Mouse (Mus musculus) intestine, embryonic 15.5 days (tissue): ENCODE measurements around the gene 2510039O18Rik. TPM values are rescaled to one million over a fixed set of nuclear protein-coding genes. Genes with fewer than 3 reads are reported as not detected.

Experiments
- ATAC-seq: fragments of 200-750 bp; cut with Nextera tagmentation; 2 replicates; pipeline ENCODE4 v1.8.0; 2017; ENCODE audit warnings: moderate TSS enrichment, moderate library complexity
- H3K27ac ChIP-seq: fragments of 300-500 bp; sonication (generic); 2 replicates; pipeline ENCODE4 v1.5.1; 2015; ENCODE audit warnings: mild to moderate bottlenecking, inconsistent platforms
- H3K27me3 ChIP-seq: fragments of 300-500 bp; sonication (generic); replicated peaks from 2 replicates; pipeline ENCODE4 v1.6.1; 2015; ENCODE audit warnings: inconsistent platforms
- H3K36me3 ChIP-seq: fragments of 300-500 bp; sonication (generic); 2 replicates; pipeline ENCODE4 v1.6.1; 2015; ENCODE audit warnings: inconsistent platforms
- H3K4me1 ChIP-seq: fragments of 300-500 bp; sonication (generic); replicated peaks from 2 replicates; pipeline ENCODE4 v1.6.1; 2015; ENCODE audit warnings: inconsistent platforms
- H3K4me2 ChIP-seq: fragments of 300-500 bp; sonication (generic); replicated peaks from 2 replicates; pipeline ENCODE4 v1.6.1; 2015; ENCODE audit warnings: mild to moderate bottlenecking, inconsistent platforms
- H3K4me3 ChIP-seq: fragments of 300-500 bp; sonication (generic); replicated peaks from 2 replicates; pipeline ENCODE4 v1.5.1; 2015; ENCODE audit warnings: inconsistent platforms
- H3K9ac ChIP-seq: fragments of 300-500 bp; sonication (generic); 2 replicates; pipeline ENCODE4 v1.6.1; 2015; ENCODE audit warnings: inconsistent platforms
- H3K9me3 ChIP-seq: fragments of 300-500 bp; sonication (generic); 2 replicates; pipeline ENCODE4 v1.6.1; 2016; ENCODE audit warnings: inconsistent platforms
- WGBS: fragments of 180-500 bp; shearing (Covaris S2); methylation state at CpG from one replicate; pipeline ENCODE4 v1.1.7; 2015; 5-methylcytosine and 5-hydroxymethylcytosine counted together
- polyA plus RNA-seq: library from polyadenylated mRNA; unstranded; fragments of >200 nt; fragmentation: Nextera tagmentation; extraction: Ambion mirVana; gene quantifications from 2 replicates; pipeline ENCODE4 v1.2.1, GENCODE M21; 2015

2510039O18Rik gene
- polyA plus RNA-seq, 1 experiment from 2014 or later, result 17.5 TPM

GRCm38 (mm10) chr4:147965712-147966111 lies 25.0 kb downstream of the 2510039O18Rik start:
- Histone ChIP-seq H3K27ac (no peak overlapping the region), H3K9ac (no peak overlapping the region), H3K4me1 (no peaks in the 10 kb centered on the region), H3K4me2 (no peak overlapping the region), H3K36me3 (no peaks in the 10 kb centered on the region), H3K9me3 (no peaks in the 10 kb centered on the region), H3K4me3 (no peak overlapping the region), H3K27me3 (no peaks in the 10 kb centered on the region)
- ATAC-seq, result no peak
- 60% methylated on average over 7 of the region's 7 CpGs for WGBS

- H3K9ac ChIP-seq, result no peak overlapping the region
- H3K27ac ChIP-seq, result no peak overlapping the region
- H3K4me3 ChIP-seq, result no peak overlapping the region
- H3K36me3 ChIP-seq, result no peaks in the 10 kb centered on the region
- 76% methylated on average over 2 of the region's 2 CpGs for WGBS
- no peaks in the 10 kb centered on the region for H3K9me3 ChIP-seq
- H3K4me1 ChIP-seq, result no peaks in the 10 kb centered on the region
- no peaks in the 10 kb centered on the region for H3K27me3 ChIP-seq
- ATAC-seq, result no peak
- no peak overlapping the region for H3K4me2 ChIP-seq
Observed at GRCm38 (mm10) chr4:147968816-147969215, 28.1 kb downstream of the 2510039O18Rik start.

- WGBS, result 48% methylated on average over 9 of the region's 9 CpGs
Observed at GRCm38 (mm10) chr4:147969337-147969736, 28.6 kb downstream of the 2510039O18Rik start.

GRCm38 (mm10) chr4:147976237-147976636 lies 35.5 kb downstream of the 2510039O18Rik start:
- Histone ChIP-seq H3K9me3 (no peaks in the 10 kb centered on the region), H3K4me1 (no peaks in the 10 kb centered on the region), H3K27ac (no peak overlapping the region), H3K9ac (no peak overlapping the region), H3K4me2 (no peak overlapping the region), H3K36me3 (no peaks in the 10 kb centered on the region), H3K27me3 (no peaks in the 10 kb centered on the region), H3K4me3 (no peak overlapping the region)
- 64% methylated on average over 3 of the region's 3 CpGs for WGBS
- no peak for ATAC-seq

More at GRCm38 (mm10) chr4:147969337-147969736, 28.6 kb downstream of the 2510039O18Rik start:
- no peaks in the 10 kb centered on the region for H3K9me3 ChIP-seq
- no peak overlapping the region for H3K4me2 ChIP-seq
- H3K36me3 ChIP-seq, result no peaks in the 10 kb centered on the region
- no peak for ATAC-seq
- no peak overlapping the region for H3K27ac ChIP-seq
- no peak overlapping the region for H3K9ac ChIP-seq
- H3K4me1 ChIP-seq, result no peaks in the 10 kb centered on the region
- no peak overlapping the region for H3K4me3 ChIP-seq
- H3K27me3 ChIP-seq, result no peaks in the 10 kb centered on the region

- H3K4me2 ChIP-seq, result no peak overlapping the region
- H3K27me3 ChIP-seq, result no peaks in the 10 kb centered on the region
- no peak for ATAC-seq
- WGBS, result 79% methylated on average over 4 of the region's 4 CpGs
- H3K9ac ChIP-seq, result no peak overlapping the region
- H3K9me3 ChIP-seq, result no peaks in the 10 kb centered on the region
- H3K36me3 ChIP-seq, result no peaks in the 10 kb centered on the region
- H3K27ac ChIP-seq, result no peak overlapping the region
- no peaks in the 10 kb centered on the region for H3K4me1 ChIP-seq
- no peak overlapping the region for H3K4me3 ChIP-seq
Observed at GRCm38 (mm10) chr4:147977726-147978125, 37.0 kb downstream of the 2510039O18Rik start.

GRCm38 (mm10) chr4:147978391-147978790 lies 37.7 kb downstream of the 2510039O18Rik start:
- Histone ChIP-seq H3K9ac (no peak overlapping the region), H3K4me1 (no peaks in the 10 kb centered on the region), H3K27ac (no peak overlapping the region), H3K4me2 (no peak overlapping the region), H3K36me3 (no peaks in the 10 kb centered on the region), H3K9me3 (no peaks in the 10 kb centered on the region), H3K27me3 (no peaks in the 10 kb centered on the region), H3K4me3 (no peak overlapping the region)
- WGBS, result 88% methylated on average over 6 of the region's 6 CpGs
- no peak for ATAC-seq

- 79% methylated on average over 7 of the region's 7 CpGs for WGBS
- Histone ChIP-seq H3K36me3 (no peaks in the 10 kb centered on the region), H3K27ac (no peak overlapping the region)
Observed at GRCm38 (mm10) chr4:147979441-147979860, 38.8 kb downstream of the 2510039O18Rik start.

GRCm38 (mm10) chr4:147985205-147986132 lies 44.8 kb downstream of the 2510039O18Rik start, which contains the start of gene Nppb:
TSS of gene Nppb (plus strand) at chr4:147985788.
- H3K4me3 ChIP-seq, result no peak within 1 kb of the TSS
- H3K4me1 ChIP-seq, result no peaks in the 10 kb centered on the region
- peak; percentile 75 for ATAC-seq
- no peaks in the 10 kb centered on the region; the same call in 1 of the 2 replicates for H3K27me3 ChIP-seq
- no peak within 1 kb of the TSS for H3K27ac ChIP-seq
- H3K4me2 ChIP-seq, result peak within 1 kb of the TSS; percentile 39; the same call in 1 of the 2 replicates
- H3K36me3 ChIP-seq, result no peaks in the 10 kb centered on the region
- WGBS, result 26% methylated on average over 20 of the region's 20 CpGs
- H3K9ac ChIP-seq, result no peak within 1 kb of the TSS
- no peaks in the 10 kb centered on the region for H3K9me3 ChIP-seq

More at GRCm38 (mm10) chr4:147979441-147979860, 38.8 kb downstream of the 2510039O18Rik start:
- Histone ChIP-seq H3K4me3 (no peak overlapping the region), H3K4me2 (no peak overlapping the region), H3K9me3 (no peaks in the 10 kb centered on the region), H3K4me1 (no peaks in the 10 kb centered on the region), H3K9ac (no peak overlapping the region), H3K27me3 (no peaks in the 10 kb centered on the region)
- no peak for ATAC-seq

GRCm38 (mm10) chr4:147993571-147994095 lies 52.9 kb downstream of the 2510039O18Rik start:
- H3K36me3 ChIP-seq, result no peaks in the 10 kb centered on the region
- WGBS, result 57% methylated on average over 7 of the region's 7 CpGs

GRCm38 (mm10) chr4:147995311-147995710 lies 54.6 kb downstream of the 2510039O18Rik start:
- no peak for ATAC-seq
- H3K4me1 ChIP-seq, result no peaks in the 10 kb centered on the region
- no peak overlapping the region for H3K4me2 ChIP-seq
- no peak overlapping the region for H3K27ac ChIP-seq
- H3K4me3 ChIP-seq, result no peak overlapping the region
- no peaks in the 10 kb centered on the region for H3K9me3 ChIP-seq
- WGBS, result 86% methylated on average over 3 of the region's 3 CpGs
- no peak overlapping the region for H3K9ac ChIP-seq
- H3K36me3 ChIP-seq, result no peaks in the 10 kb centered on the region
- H3K27me3 ChIP-seq, result no peaks in the 10 kb centered on the region

More at GRCm38 (mm10) chr4:147993571-147994095, 52.9 kb downstream of the 2510039O18Rik start:
- Histone ChIP-seq H3K27me3 (no peaks in the 10 kb centered on the region), H3K9ac (no peak overlapping the region), H3K4me3 (no peak overlapping the region), H3K9me3 (no peaks in the 10 kb centered on the region), H3K27ac (no peak overlapping the region), H3K4me2 (no peak overlapping the region), H3K4me1 (no peaks in the 10 kb centered on the region)
- ATAC-seq, result no peak
